In genomic region chr2:84725770-84726169, GRCm38 (mm10) we compare ENCODE assay signal across 7 mouse cellular contexts. TPM values are rescaled to one million over a fixed set of nuclear protein-coding genes. Genes with fewer than 3 reads are reported as not detected.
DNase-seq lines count a peak whose midpoint lies in the region; ATAC-seq and TF ChIP-seq lines count a peak whose summit lies in the region.

No protein-coding gene starts in this region.

- peaks cover 3% of the 10 kb centered on the region; the same call in 1 of the 2 replicates for H3K36me3 ChIP-seq in intestine, embryonic 15.5 days
- peaks cover 3% of the 10 kb centered on the region; the same call in 1 of the 2 replicates for H3K36me3 ChIP-seq in intestine, embryonic 16.5 days (ENCODE audit: control insufficient read depth, insufficient read depth, low read length)
- H3K36me3 ChIP-seq in ES-E14 (ENCODE audit: control insufficient read depth, insufficient read depth, low read length, poor library complexity, severe bottlenecking), result peaks cover 13% of the 10 kb centered on the region
- peaks cover 29% of the 10 kb centered on the region for H3K36me3 ChIP-seq in embryonic facial prominence, embryonic 13.5 days
- H3K36me3 ChIP-seq in liver, embryonic 16.5 days (ENCODE audit: control insufficient read depth, insufficient read depth), result peaks cover 37% of the 10 kb centered on the region

- no peak overlapping the region for H3K27ac ChIP-seq in intestine, embryonic 15.5 days
- no peak overlapping the region for H3K27ac ChIP-seq in intestine, embryonic 16.5 days (ENCODE audit: low read length)
- H3K27ac ChIP-seq in ES-E14 (ENCODE audit: insufficient read depth, low read depth, low read length, poor library complexity, severe bottlenecking), result no peak overlapping the region
- H3K27ac ChIP-seq in embryonic facial prominence, embryonic 13.5 days, result no peak overlapping the region
- peak overlapping the region; percentile 24; the same call in 1 of the 2 replicates for H3K27ac ChIP-seq in liver, embryonic 16.5 days (ENCODE audit: low read length)

- peak overlapping the region; percentile 74; the same call in 1 of the 2 replicates for H3K4me2 ChIP-seq in intestine, embryonic 15.5 days (replicated peaks)
- H3K4me2 ChIP-seq in intestine, embryonic 16.5 days (ENCODE audit: low read depth, low read length), result no peak overlapping the region
- H3K4me2 ChIP-seq in embryonic facial prominence, embryonic 13.5 days, result peak overlapping the region; percentile 78
- peak overlapping the region; percentile 68 for H3K4me2 ChIP-seq in liver, embryonic 16.5 days (ENCODE audit: low read depth, low read length)

- no peaks in the 10 kb centered on the region for H3K9me3 ChIP-seq in intestine, embryonic 15.5 days
- H3K9me3 ChIP-seq in intestine, embryonic 16.5 days (ENCODE audit: control insufficient read depth, low read length), result no peaks in the 10 kb centered on the region
- no peaks in the 10 kb centered on the region for H3K9me3 ChIP-seq in ES-E14 (ENCODE audit: control insufficient read depth, insufficient read depth, low read depth, low read length)
- H3K9me3 ChIP-seq in embryonic facial prominence, embryonic 13.5 days, result no peaks in the 10 kb centered on the region
- H3K9me3 ChIP-seq in liver, embryonic 16.5 days (replicated peaks; ENCODE audit: control insufficient read depth, low read length), result no peaks in the 10 kb centered on the region

- DNase-seq in ES-E14 (ENCODE audit: low read depth, low spot score), result no peak
- no peak for DNase-seq in thymus, postnatal 10 days (ENCODE audit: low spot score in 2 of 2)
- DNase-seq in thymus, postnatal 36 days, result no peak

- H3K4me1 ChIP-seq in intestine, embryonic 15.5 days (replicated peaks), result peaks cover 9% of the 10 kb centered on the region
- H3K4me1 ChIP-seq in intestine, embryonic 16.5 days (ENCODE audit: control insufficient read depth, insufficient read depth, low read length), result peaks cover 12% of the 10 kb centered on the region
- peaks cover 3 to 4% of the 10 kb centered on the region in 2 experiments; a peak in 2 of 4 replicates for H3K4me1 ChIP-seq in ES-E14 (ENCODE audit: control insufficient read depth in 2 of 2, insufficient read depth in 2 of 2, low read length in 2 of 2, poor library complexity in 1 of 2)
- H3K4me1 ChIP-seq in embryonic facial prominence, embryonic 13.5 days, result peaks cover 13% of the 10 kb centered on the region
- H3K4me1 ChIP-seq in liver, embryonic 16.5 days (ENCODE audit: control insufficient read depth, low read depth, low read length), result peaks cover 42% of the 10 kb centered on the region

- WGBS in intestine, embryonic 15.5 days, result 94% methylated on average over 10 of the region's 10 CpGs
- 91% methylated on average over 10 of the region's 10 CpGs for WGBS in intestine, embryonic 16.5 days
- WGBS in embryonic facial prominence, embryonic 13.5 days, result 90% methylated on average over 10 of the region's 10 CpGs
- 82% methylated on average over 10 of the region's 10 CpGs for WGBS in liver, embryonic 16.5 days (ENCODE audit: insufficient replicate concordance)

- H3K9ac ChIP-seq in intestine, embryonic 15.5 days, result no peak overlapping the region
- no peak overlapping the region for H3K9ac ChIP-seq in intestine, embryonic 16.5 days (ENCODE audit: low read depth, low read length)
- H3K9ac ChIP-seq in ES-E14 (ENCODE audit: insufficient read depth, low read depth, low read length, poor library complexity, severe bottlenecking), result peak overlapping the region; percentile 16; the same call in 1 of the 2 replicates
- H3K9ac ChIP-seq in embryonic facial prominence, embryonic 13.5 days, result peak overlapping the region; percentile 27; the same call in 1 of the 2 replicates
- H3K9ac ChIP-seq in liver, embryonic 16.5 days (ENCODE audit: low read depth, low read length), result peak overlapping the region; percentile 79

- H3K27me3 ChIP-seq in intestine, embryonic 15.5 days (replicated peaks), result no peaks in the 10 kb centered on the region
- H3K27me3 ChIP-seq in intestine, embryonic 16.5 days (replicated peaks; ENCODE audit: control insufficient read depth, insufficient read depth, low read length), result no peaks in the 10 kb centered on the region
- H3K27me3 ChIP-seq in embryonic facial prominence, embryonic 13.5 days, result no peaks in the 10 kb centered on the region
- no peaks in the 10 kb centered on the region for H3K27me3 ChIP-seq in liver, embryonic 16.5 days (ENCODE audit: control insufficient read depth, insufficient read depth, low read depth, low read length)

- H3K4me3 ChIP-seq in intestine, embryonic 15.5 days (replicated peaks), result no peak overlapping the region
- H3K4me3 ChIP-seq in intestine, embryonic 16.5 days (ENCODE audit: low read length), result no peak overlapping the region
- peak overlapping the region in 1 of 2 experiments; percentile 87; a peak in 3 of 4 replicates for H3K4me3 ChIP-seq in ES-E14 (ENCODE audit: insufficient read depth in 1 of 2, low read depth in 1 of 2, low read length in 2 of 2, poor library complexity in 1 of 2, severe bottlenecking in 1 of 2)
- peak overlapping the region; percentile 63 for H3K4me3 ChIP-seq in embryonic facial prominence, embryonic 13.5 days
- peak overlapping the region; percentile 77 for H3K4me3 ChIP-seq in liver, embryonic 16.5 days (ENCODE audit: low read depth, low read length)

- in situ Hi-C loops in ES-E14 (cut with MboI; ENCODE audit: low sequenced_read_pairs in 2 of 2, unreplicated experiment in 2 of 2), result no loop called here

- no peak for ATAC-seq in intestine, embryonic 15.5 days
- no peak for ATAC-seq in intestine, embryonic 16.5 days
- ATAC-seq in embryonic facial prominence, embryonic 13.5 days (ENCODE audit: insufficient number of reproducible peaks, insufficient read depth, low FRiP score, low TSS enrichment, low read depth), result no peak
- ATAC-seq in liver, embryonic 16.5 days (ENCODE audit: low read depth), result no peak

TF ChIP-seq in ES-E14, 5 proteins besides CTCF, POLR2A, EP300 and RAD21:
- TF ChIP-seq HCFC1 (IDR thresholded peaks at IDR 0.05; ENCODE audit: borderline replicate concordance, insufficient read depth, low read length), result no peak

RNA-seq across cellular contexts. Expression of gene Clp1, which starts 1.4 kb away (rescaled TPM):
- 26.3 and 26.7 TPM in 2 replicates for polyA plus RNA-seq in intestine, embryonic 15.5 days (2015; fragmentation: Nextera tagmentation; extraction: Ambion mirVana)
- polyA plus RNA-seq in intestine, embryonic 16.5 days (2015; fragmentation: Nextera tagmentation; extraction: Ambion mirVana), result 28.3 and 28.4 TPM in 2 replicates
- total RNA-seq in ES-E14 (2012; rRNA removed), result 28.6 and 36.4 TPM in 2 replicates
- polyA plus RNA-seq in embryonic facial prominence, embryonic 13.5 days (2015; fragmentation: Nextera tagmentation; extraction: Ambion mirVana), result 32.7 and 39.0 TPM in 2 replicates
- polyA plus RNA-seq in liver, embryonic 16.5 days (2015; fragmentation: Nextera tagmentation; extraction: Ambion mirVana), result 49.7 and 56.2 TPM in 2 replicates

RNA-seq across cellular contexts. Expression of gene Ypel4, which starts 8.1 kb away (rescaled TPM):
- 5.1 and 6.0 TPM in 2 replicates for polyA plus RNA-seq in intestine, embryonic 15.5 days (2015; fragmentation: Nextera tagmentation; extraction: Ambion mirVana)
- 4.3 and 6.0 TPM in 2 replicates for polyA plus RNA-seq in intestine, embryonic 16.5 days (2015; fragmentation: Nextera tagmentation; extraction: Ambion mirVana)
- total RNA-seq in ES-E14 (2012; rRNA removed), result 0.89 and 1.8 TPM in 2 replicates
- polyA plus RNA-seq in embryonic facial prominence, embryonic 13.5 days (2015; fragmentation: Nextera tagmentation; extraction: Ambion mirVana), result 9.8 and 12.1 TPM in 2 replicates
- polyA plus RNA-seq in liver, embryonic 16.5 days (2015; fragmentation: Nextera tagmentation; extraction: Ambion mirVana), result 69.6 and 79.1 TPM in 2 replicates

RNA-seq across cellular contexts. Expression of gene Zdhhc5, which starts 10.8 kb away (rescaled TPM):
- polyA plus RNA-seq in intestine, embryonic 15.5 days (2015; fragmentation: Nextera tagmentation; extraction: Ambion mirVana), result 24.6 and 26.5 TPM in 2 replicates
- polyA plus RNA-seq in intestine, embryonic 16.5 days (2015; fragmentation: Nextera tagmentation; extraction: Ambion mirVana), result 18.3 and 23.4 TPM in 2 replicates
- 34.8 and 39.0 TPM in 2 replicates for total RNA-seq in ES-E14 (2012; rRNA removed)
- 25.2 and 29.6 TPM in 2 replicates for polyA plus RNA-seq in embryonic facial prominence, embryonic 13.5 days (2015; fragmentation: Nextera tagmentation; extraction: Ambion mirVana)
- polyA plus RNA-seq in liver, embryonic 16.5 days (2015; fragmentation: Nextera tagmentation; extraction: Ambion mirVana), result 17.7 and 18.9 TPM in 2 replicates

RNA-seq across cellular contexts. Expression of gene Gm19426, which starts 17.7 kb away (rescaled TPM):
- 5.5 and 6.1 TPM in 2 replicates for polyA plus RNA-seq in intestine, embryonic 15.5 days (2015; fragmentation: Nextera tagmentation; extraction: Ambion mirVana)
- 5.1 and 5.4 TPM in 2 replicates for polyA plus RNA-seq in intestine, embryonic 16.5 days (2015; fragmentation: Nextera tagmentation; extraction: Ambion mirVana)
- 13.1 and 14.6 TPM in 2 replicates for total RNA-seq in ES-E14 (2012; rRNA removed)
- 8.6 and 9.6 TPM in 2 replicates for polyA plus RNA-seq in embryonic facial prominence, embryonic 13.5 days (2015; fragmentation: Nextera tagmentation; extraction: Ambion mirVana)
- polyA plus RNA-seq in liver, embryonic 16.5 days (2015; fragmentation: Nextera tagmentation; extraction: Ambion mirVana), result 0.89 and 0.95 TPM in 2 replicates

RNA-seq across cellular contexts. Expression of gene Tmx2, which starts 46.8 kb away (rescaled TPM):
- 140 and 144 TPM in 2 replicates for polyA plus RNA-seq in intestine, embryonic 15.5 days (2015; fragmentation: Nextera tagmentation; extraction: Ambion mirVana)
- 151 and 163 TPM in 2 replicates for polyA plus RNA-seq in intestine, embryonic 16.5 days (2015; fragmentation: Nextera tagmentation; extraction: Ambion mirVana)
- 160 and 193 TPM in 2 replicates for total RNA-seq in ES-E14 (2012; rRNA removed)
- 105 and 113 TPM in 2 replicates for polyA plus RNA-seq in embryonic facial prominence, embryonic 13.5 days (2015; fragmentation: Nextera tagmentation; extraction: Ambion mirVana)
- polyA plus RNA-seq in liver, embryonic 16.5 days (2015; fragmentation: Nextera tagmentation; extraction: Ambion mirVana), result 69.7 and 76.5 TPM in 2 replicates

Comparison
In these comparisons a context has a peak if more than half of its experiments do, and no peak if none do; other contexts are left out.
1. H3K4me3 ChIP-seq: peak in embryonic facial prominence, embryonic 13.5 days (single experiment) and liver, embryonic 16.5 days (single experiment); none in intestine, embryonic 15.5 days (single experiment) and intestine, embryonic 16.5 days (single experiment).
2. H3K9ac ChIP-seq: peak in ES-E14 (single experiment), embryonic facial prominence, embryonic 13.5 days (single experiment) and liver, embryonic 16.5 days (single experiment); none in intestine, embryonic 15.5 days (single experiment) and intestine, embryonic 16.5 days (single experiment).